ENCODE assay signal across 20 mouse cellular contexts in genomic region chr2:30199984-30200383, GRCm38 (mm10). TPM values are rescaled to one million over a fixed set of nuclear protein-coding genes. Genes with fewer than 3 reads are reported as not detected.
DNase-seq lines count a peak whose midpoint lies in the region; ATAC-seq and TF ChIP-seq lines count a peak whose summit lies in the region.
"Had no signal": no experiment of that assay in that cellular context is flagged by ENCODE, and none has a peak within 500 bp of the region (broad histone marks: within the 10 kb centered on the region; RNA-seq: fewer than 3 reads in every experiment).

No protein-coding gene starts in this region.

- WGBS in lung, embryonic 16.5 days = 18% methylated on average over 1 of the region's 1 CpGs
- 21% methylated on average over 1 of the region's 1 CpGs for WGBS in large intestine, adult 2 months
- 21% methylated on average over 1 of the region's 1 CpGs for WGBS in stomach, embryonic 15.5 days

- H3K9ac ChIP-seq in lung, embryonic 16.5 days (ENCODE audit: low read length) = no peak overlapping the region
- H3K9ac ChIP-seq in stomach, embryonic 15.5 days = no peak overlapping the region
- H3K9ac ChIP-seq: hindbrain, embryonic 15.5 days; neural tube, embryonic 15.5 days had no signal

- H3K4me3 ChIP-seq in gastrocnemius, adult 2 months = no peak overlapping the region
- no peak overlapping the region for H3K4me3 ChIP-seq in lung, embryonic 16.5 days (ENCODE audit: low read length)
- no peak overlapping the region for H3K4me3 ChIP-seq in stomach, embryonic 15.5 days (replicated peaks)
- H3K4me3 ChIP-seq: forebrain, embryonic 10.5 days; heart, embryonic 12.5 days; hindbrain, embryonic 15.5 days; neural tube, embryonic 15.5 days had no signal

- intact Hi-C loops in gastrocnemius, adult 2 months (cut with DNase I) = no loop called here
- intact Hi-C loops in gastrocnemius, postnatal 14 days (cut with DNase I; ENCODE audit: low total_unique reads) = no loop called here

- no peak overlapping the region for H3K4me2 ChIP-seq in lung, embryonic 16.5 days (ENCODE audit: low read depth, low read length)
- no peak overlapping the region for H3K4me2 ChIP-seq in stomach, embryonic 15.5 days
- H3K4me2 ChIP-seq: hindbrain, embryonic 15.5 days; neural tube, embryonic 15.5 days had no signal

- peak overlapping the region; percentile 41; the same call in 1 of the 2 replicates for H3K27ac ChIP-seq in gastrocnemius, adult 2 months
- peak overlapping the region; percentile 59 for H3K27ac ChIP-seq in lung, embryonic 16.5 days (ENCODE audit: low read length)
- H3K27ac ChIP-seq in stomach, embryonic 15.5 days = peak overlapping the region; percentile 69
- H3K27ac ChIP-seq: forebrain, embryonic 10.5 days; hindbrain, embryonic 15.5 days; neural tube, embryonic 15.5 days had no signal

- H3K9me3 ChIP-seq in lung, embryonic 16.5 days (ENCODE audit: control insufficient read depth, low read length) = no peaks in the 10 kb centered on the region
- H3K9me3 ChIP-seq in stomach, embryonic 15.5 days = no peaks in the 10 kb centered on the region
- H3K9me3 ChIP-seq: forebrain, embryonic 10.5 days; G1E; heart, embryonic 12.5 days; hindbrain, embryonic 15.5 days; neural tube, embryonic 15.5 days had no signal

- 0 out of 2 replicates have a peak, but pooled peaks have one; percentile 13 for ATAC-seq in lung, embryonic 16.5 days (ENCODE audit: low read depth)
- peak; percentile 76 for ATAC-seq in stomach, embryonic 15.5 days (ENCODE audit: insufficient read depth, low FRiP score, low read depth)
- no peak for ATAC-seq in CD4-positive, CD25-positive, alpha-beta regulatory T cell, adult 4 months

- H3K36me3 ChIP-seq in lung, embryonic 16.5 days (ENCODE audit: control insufficient read depth, insufficient read depth, low read length) = no peaks in the 10 kb centered on the region
- H3K36me3 ChIP-seq in stomach, embryonic 15.5 days = no peaks in the 10 kb centered on the region
- H3K36me3 ChIP-seq: forebrain, embryonic 10.5 days; heart, embryonic 12.5 days; hindbrain, embryonic 15.5 days; neural tube, embryonic 15.5 days had no signal

- peaks cover 17% of the 10 kb centered on the region for H3K4me1 ChIP-seq in lung, embryonic 16.5 days (replicated peaks; ENCODE audit: control insufficient read depth, insufficient read depth, low read length)
- H3K4me1 ChIP-seq in stomach, embryonic 15.5 days = peaks cover 5% of the 10 kb centered on the region; the same call in 1 of the 2 replicates

- TF ChIP-seq CTCF in gastrocnemius, adult 2 months (IDR thresholded peaks at IDR 0.05) = no peak

- no peak for DNase-seq in gastrocnemius, adult 2 months
- DNase-seq in gastrocnemius, postnatal 14 days = no peak
- DNase-seq in lung, postnatal 14 days = no peak
- DNase-seq in large intestine, adult 2 months (ENCODE audit: low read depth, low spot score) = peak; percentile 70
- no peak for DNase-seq in frontal cortex, postnatal 14 days (ENCODE audit: low spot score in 2 of 2)
- DNase-seq: B cell, adult 2 months; cerebellum, postnatal 25 days; left cerebral cortex, postnatal 4 days; right cerebral cortex, adult 18-20 months; thymus, postnatal 14 days had no signal

- no peaks in the 10 kb centered on the region for H3K27me3 ChIP-seq in lung, embryonic 16.5 days (ENCODE audit: control insufficient read depth, insufficient read depth, low read depth, low read length)
- H3K27me3 ChIP-seq in stomach, embryonic 15.5 days (replicated peaks) = no peaks in the 10 kb centered on the region
- H3K27me3 ChIP-seq: heart, embryonic 12.5 days; hindbrain, embryonic 15.5 days; neural tube, embryonic 15.5 days had no signal

RNA-seq across cellular contexts. Expression of gene Kyat1, which starts 5.7 kb away (rescaled TPM):
- total RNA-seq in gastrocnemius, adult 2 months (2021) = 10 to 100 TPM; 23.4 to 30.3 TPM
- 10 to 100 TPM; 20.4 to 23.4 TPM for total RNA-seq in gastrocnemius, postnatal 14 days (2021)
- 12.7 and 12.9 TPM in 2 replicates for polyA plus RNA-seq in lung, embryonic 16.5 days (2015; fragmentation: Nextera tagmentation; extraction: Ambion mirVana)
- 19.6 and 53.2 TPM in 2 replicates for polyA plus RNA-seq in large intestine, adult 2 months (2012; rRNA removed)
- polyA plus RNA-seq in stomach, embryonic 15.5 days (2015; fragmentation: Nextera tagmentation; extraction: Ambion mirVana) = 16.2 and 17.4 TPM in 2 replicates
- polyA plus RNA-seq in CD4-positive, CD25-positive, alpha-beta regulatory T cell, adult 4 months (2017; shearing (Covaris generic)) = 10 to 100 TPM in 1 of 2 experiments, 1 to 10 TPM in 1; 9.9 to 13.4 TPM

RNA-seq across cellular contexts. Expression of gene Spout1, which starts 21.7 kb away (rescaled TPM):
- total RNA-seq in gastrocnemius, adult 2 months (2021) = 1 to 10 TPM; 4.2 to 4.5 TPM
- total RNA-seq in gastrocnemius, postnatal 14 days (2021) = 1 to 10 TPM; 5.9 to 6.1 TPM
- 66.6 TPM in 2 replicates for polyA plus RNA-seq in lung, embryonic 16.5 days (2015; fragmentation: Nextera tagmentation; extraction: Ambion mirVana)
- 25.4 and 26.4 TPM in 2 replicates for polyA plus RNA-seq in large intestine, adult 2 months (2012; rRNA removed)
- 56.7 and 62.9 TPM in 2 replicates for polyA plus RNA-seq in stomach, embryonic 15.5 days (2015; fragmentation: Nextera tagmentation; extraction: Ambion mirVana)
- polyA plus RNA-seq in CD4-positive, CD25-positive, alpha-beta regulatory T cell, adult 4 months (2017; shearing (Covaris generic)) = 10 to 100 TPM; 30.2 to 50.9 TPM

RNA-seq across cellular contexts. Expression of gene Endog, which starts 28.7 kb away (rescaled TPM):
- total RNA-seq in gastrocnemius, adult 2 months (2021) = 10 to 100 TPM; 50.8 to 67.6 TPM
- 10 to 100 TPM; 44.4 to 49.4 TPM for total RNA-seq in gastrocnemius, postnatal 14 days (2021)
- polyA plus RNA-seq in lung, embryonic 16.5 days (2015; fragmentation: Nextera tagmentation; extraction: Ambion mirVana) = 12.0 and 13.3 TPM in 2 replicates
- 33.5 and 42.0 TPM in 2 replicates for polyA plus RNA-seq in large intestine, adult 2 months (2012; rRNA removed)
- 28.8 and 31.5 TPM in 2 replicates for polyA plus RNA-seq in stomach, embryonic 15.5 days (2015; fragmentation: Nextera tagmentation; extraction: Ambion mirVana)
- polyA plus RNA-seq in CD4-positive, CD25-positive, alpha-beta regulatory T cell, adult 4 months (2017; shearing (Covaris generic)) = 1 to 10 TPM; 1.3 to 2.5 TPM

RNA-seq across cellular contexts. Expression of gene Lrrc8a, which starts 37.5 kb away (rescaled TPM):
- 10 to 100 TPM; 19.6 to 37.9 TPM for total RNA-seq in gastrocnemius, adult 2 months (2021)
- total RNA-seq in gastrocnemius, postnatal 14 days (2021) = 10 to 100 TPM; 19.3 to 30.1 TPM
- 41.9 and 42.0 TPM in 2 replicates for polyA plus RNA-seq in lung, embryonic 16.5 days (2015; fragmentation: Nextera tagmentation; extraction: Ambion mirVana)
- 19.3 and 25.5 TPM in 2 replicates for polyA plus RNA-seq in large intestine, adult 2 months (2012; rRNA removed)
- 37.2 and 37.6 TPM in 2 replicates for polyA plus RNA-seq in stomach, embryonic 15.5 days (2015; fragmentation: Nextera tagmentation; extraction: Ambion mirVana)
- 10 to 100 TPM; 27.2 to 36.9 TPM for polyA plus RNA-seq in CD4-positive, CD25-positive, alpha-beta regulatory T cell, adult 4 months (2017; shearing (Covaris generic))

RNA-seq across cellular contexts. Expression of gene Gm28035, which starts 40.4 kb away (rescaled TPM):
- total RNA-seq in gastrocnemius, adult 2 months (2021) = 1 to 10 TPM; 1.1 to 1.4 TPM
- total RNA-seq in gastrocnemius, postnatal 14 days (2021) = 1 to 10 TPM in 1 of 2 experiments, under 1 TPM in 1; 0.59 to 1.7 TPM
- polyA plus RNA-seq in lung, embryonic 16.5 days (2015; fragmentation: Nextera tagmentation; extraction: Ambion mirVana) = 0.16 and 0.18 TPM in 2 replicates
- polyA plus RNA-seq in large intestine, adult 2 months (2012; rRNA removed) = 0.17 and 3.9 TPM in 2 replicates
- polyA plus RNA-seq in stomach, embryonic 15.5 days (2015; fragmentation: Nextera tagmentation; extraction: Ambion mirVana) = 0.22 and 0.35 TPM in 2 replicates
- polyA plus RNA-seq in CD4-positive, CD25-positive, alpha-beta regulatory T cell, adult 4 months (2017; shearing (Covaris generic)) = under 1 TPM in 1 of 2 experiments, not detected in 1; 0.25 TPM
- total RNA-seq: megakaryocyte progenitor cell, adult 5-6 weeks; monocyte, adult 5-6 weeks had no signal
